Mouse (Mus musculus) forebrain, embryonic 13.5 days (tissue): ENCODE measurements at regions not wholly inside any gene's neighbourhood (a gene's known extent, or its start where the extent isn't known, plus 50 kb on each side); places are given as distances from the start of the nearest gene placed in this dataset.

ENCODE experiments used
- ATAC-seq: fragments of 200-750 bp; cut with Nextera tagmentation; 2 replicates; pipeline ENCODE4 v1.8.0; 2017
- H3K27ac ChIP-seq: fragments of 300-500 bp; sonication (generic); 2 replicates; pipeline ENCODE4 v1.5.1; 2015; ENCODE audit warnings: inconsistent platforms, mild to moderate bottlenecking, moderate library complexity
- H3K27me3 ChIP-seq: fragments of 300-500 bp; sonication (generic); 2 replicates; pipeline ENCODE4 v1.6.1; 2015; ENCODE audit warnings: mild to moderate bottlenecking, inconsistent platforms
- H3K36me3 ChIP-seq: fragments of 300-500 bp; sonication (generic); 2 replicates; pipeline ENCODE4 v1.6.1; 2015; ENCODE audit warnings: mild to moderate bottlenecking, inconsistent platforms; ENCODE audit not compliant: poor library complexity, severe bottlenecking
- H3K4me1 ChIP-seq: fragments of 300-500 bp; sonication (generic); 2 replicates; pipeline ENCODE4 v1.6.1; 2015; ENCODE audit warnings: inconsistent platforms
- H3K4me2 ChIP-seq: fragments of 300-500 bp; sonication (generic); 2 replicates; pipeline ENCODE4 v1.6.1; 2015; ENCODE audit warnings: inconsistent platforms, mild to moderate bottlenecking, moderate library complexity
- H3K4me3 ChIP-seq: fragments of 300-500 bp; sonication (generic); 2 replicates; pipeline ENCODE4 v1.5.1; 2015; ENCODE audit warnings: mild to moderate bottlenecking, inconsistent platforms
- H3K9ac ChIP-seq: fragments of 300-500 bp; sonication (generic); 2 replicates; pipeline ENCODE4 v1.6.1; 2015; ENCODE audit warnings: mild to moderate bottlenecking, inconsistent platforms
- H3K9me3 ChIP-seq: fragments of 300-500 bp; sonication (generic); replicated peaks from 2 replicates; pipeline ENCODE4 v1.6.1; 2016; ENCODE audit warnings: inconsistent platforms
- WGBS: fragments of 180-500 bp; shearing (Covaris S2); methylation state at CpG from one replicate; pipeline ENCODE4 v1.1.7; 2015; 5-methylcytosine and 5-hydroxymethylcytosine counted together

- peak; percentile 95 for ATAC-seq
- Histone ChIP-seq H3K9ac (no peak overlapping the region), H3K4me3 (no peak overlapping the region), H3K4me1 (no peaks in the 10 kb centered on the region), H3K9me3 (no peaks in the 10 kb centered on the region), H3K4me2 (no peak overlapping the region), H3K36me3 (no peaks in the 10 kb centered on the region), H3K27ac (no peak overlapping the region), H3K27me3 (no peaks in the 10 kb centered on the region)
- 3% methylated on average over 2 of the region's 2 CpGs for WGBS
Observed at GRCm38 (mm10) chr16:49278478-49278877, 221.2 kb downstream of the Myh15 start.

- ATAC-seq: peak; percentile 89
- no peak overlapping the region for H3K4me3 ChIP-seq
- no peaks in the 10 kb centered on the region for H3K36me3 ChIP-seq
- 47% methylated on average over 4 of the region's 4 CpGs for WGBS
- no peaks in the 10 kb centered on the region for H3K9me3 ChIP-seq
- peaks cover 16% of the 10 kb centered on the region; the same call in 1 of the 2 replicates for H3K4me1 ChIP-seq
- H3K4me2 ChIP-seq: no peak overlapping the region
- H3K27me3 ChIP-seq: peaks cover 6% of the 10 kb centered on the region; the same call in 1 of the 2 replicates
- no peak overlapping the region for H3K27ac ChIP-seq
- H3K9ac ChIP-seq: no peak overlapping the region
Observed at GRCm38 (mm10) chr16:49288096-49288714, 230.9 kb downstream of the Myh15 start.

- Histone ChIP-seq H3K4me3 (no peak overlapping the region), H3K9ac (no peak overlapping the region), H3K9me3 (no peaks in the 10 kb centered on the region), H3K36me3 (no peaks in the 10 kb centered on the region), H3K27me3 (peaks cover 6% of the 10 kb centered on the region; the same call in 1 of the 2 replicates), H3K27ac (no peak overlapping the region), H3K4me1 (peaks cover 16% of the 10 kb centered on the region; the same call in 1 of the 2 replicates), H3K4me2 (no peak overlapping the region)
- 81% methylated on average over 10 of the region's 10 CpGs for WGBS
- no peak; the same call in 1 of the 2 replicates for ATAC-seq
Observed at GRCm38 (mm10) chr16:49289200-49290079, 232.2 kb downstream of the Myh15 start.

- H3K9me3 ChIP-seq: no peaks in the 10 kb centered on the region
- H3K9ac ChIP-seq: no peak overlapping the region
- no peak overlapping the region for H3K4me3 ChIP-seq
- H3K4me1 ChIP-seq: no peaks in the 10 kb centered on the region
- no peak overlapping the region for H3K27ac ChIP-seq
- no peaks in the 10 kb centered on the region for H3K36me3 ChIP-seq
- H3K4me2 ChIP-seq: no peak overlapping the region
- peak; percentile 80 for ATAC-seq
- H3K27me3 ChIP-seq: no peaks in the 10 kb centered on the region
- 46% methylated on average over 6 of the region's 6 CpGs for WGBS
Observed at GRCm38 (mm10) chr16:49303612-49304307, 246.5 kb downstream of the Myh15 start.

GRCm38 (mm10) chr16:49304354-49304753 is 247.1 kb downstream of the Myh15 start:
- WGBS: 69% methylated on average over 2 of the region's 2 CpGs
- no peak for ATAC-seq
- Histone ChIP-seq H3K9me3 (no peaks in the 10 kb centered on the region), H3K36me3 (no peaks in the 10 kb centered on the region), H3K9ac (no peak overlapping the region), H3K4me1 (no peaks in the 10 kb centered on the region), H3K27ac (no peak overlapping the region), H3K4me3 (no peak overlapping the region), H3K27me3 (no peaks in the 10 kb centered on the region), H3K4me2 (no peak overlapping the region)

GRCm38 (mm10) chr16:49317061-49317460 is 259.8 kb downstream of the Myh15 start:
- H3K36me3 ChIP-seq: no peaks in the 10 kb centered on the region
- 87% methylated on average over 2 of the region's 2 CpGs for WGBS
- no peak overlapping the region for H3K4me2 ChIP-seq
- H3K4me3 ChIP-seq: no peak overlapping the region
- no peak overlapping the region for H3K9ac ChIP-seq
- ATAC-seq: no peak
- no peak overlapping the region for H3K27ac ChIP-seq
- H3K27me3 ChIP-seq: no peaks in the 10 kb centered on the region
- H3K4me1 ChIP-seq: no peaks in the 10 kb centered on the region
- H3K9me3 ChIP-seq: no peaks in the 10 kb centered on the region

- Histone ChIP-seq H3K27ac (no peak overlapping the region), H3K36me3 (no peaks in the 10 kb centered on the region), H3K4me1 (no peaks in the 10 kb centered on the region), H3K9ac (no peak overlapping the region), H3K4me2 (no peak overlapping the region), H3K9me3 (no peaks in the 10 kb centered on the region), H3K4me3 (no peak overlapping the region), H3K27me3 (no peaks in the 10 kb centered on the region)
- 70% methylated on average over 4 of the region's 4 CpGs for WGBS
- ATAC-seq: peak; percentile 73
Observed at GRCm38 (mm10) chr16:49319047-49319678, 261.9 kb downstream of the Myh15 start.

- Histone ChIP-seq H3K4me3 (no peak overlapping the region), H3K9me3 (no peaks in the 10 kb centered on the region), H3K4me2 (no peak overlapping the region), H3K27me3 (no peaks in the 10 kb centered on the region), H3K36me3 (no peaks in the 10 kb centered on the region), H3K27ac (no peak overlapping the region), H3K4me1 (no peaks in the 10 kb centered on the region), H3K9ac (no peak overlapping the region)
- WGBS: 86% methylated on average over 5 of the region's 5 CpGs
- ATAC-seq: 0 out of 2 replicates have a peak, but pooled peaks have one; percentile 5
Observed at GRCm38 (mm10) chr16:49319774-49320173, 262.5 kb downstream of the Myh15 start.

- no peak overlapping the region for H3K9ac ChIP-seq
- no peaks in the 10 kb centered on the region for H3K27me3 ChIP-seq
- ATAC-seq: peak; percentile 46; the same call in 1 of the 2 replicates
- H3K9me3 ChIP-seq: no peaks in the 10 kb centered on the region
- 98% methylated on average over 1 of the region's 1 CpGs for WGBS
- no peak overlapping the region for H3K4me2 ChIP-seq
- no peaks in the 10 kb centered on the region for H3K36me3 ChIP-seq
- no peak overlapping the region for H3K27ac ChIP-seq
- H3K4me3 ChIP-seq: no peak overlapping the region
- H3K4me1 ChIP-seq: no peaks in the 10 kb centered on the region
Observed at GRCm38 (mm10) chr16:49321951-49322350, 264.7 kb downstream of the Myh15 start.

GRCm38 (mm10) chr16:49330725-49331386 is 273.6 kb downstream of the Myh15 start:
- Histone ChIP-seq H3K9ac (no peak overlapping the region), H3K9me3 (no peaks in the 10 kb centered on the region), H3K4me3 (no peak overlapping the region), H3K4me2 (no peak overlapping the region), H3K27me3 (no peaks in the 10 kb centered on the region), H3K27ac (no peak overlapping the region), H3K4me1 (peaks cover 4% of the 10 kb centered on the region; the same call in 1 of the 2 replicates), H3K36me3 (no peaks in the 10 kb centered on the region)
- ATAC-seq: no peak
- WGBS: 88% methylated on average over 5 of the region's 5 CpGs

- WGBS: 89% methylated on average over 5 of the region's 5 CpGs
- peak; percentile 78; the same call in 1 of the 2 replicates for ATAC-seq
- no peaks in the 10 kb centered on the region for H3K36me3 ChIP-seq
- H3K4me3 ChIP-seq: no peak overlapping the region
- no peaks in the 10 kb centered on the region for H3K27me3 ChIP-seq
- no peak overlapping the region; the same call in 1 of the 2 replicates for H3K27ac ChIP-seq
- H3K4me2 ChIP-seq: no peak overlapping the region
- no peak overlapping the region for H3K9ac ChIP-seq
- peaks cover 11% of the 10 kb centered on the region; the same call in 1 of the 2 replicates for H3K4me1 ChIP-seq
- no peaks in the 10 kb centered on the region for H3K9me3 ChIP-seq
Observed at GRCm38 (mm10) chr16:49332107-49332722, 274.9 kb downstream of the Myh15 start.
